Mouse (Mus musculus) midbrain, postnatal 0 days (tissue): Measurements from ENCODE around the gene Cd244a. TPM values are rescaled to one million over a fixed set of nuclear protein-coding genes. Genes with fewer than 3 reads are reported as not detected.
A peak's percentile ranks its signal among the peaks of the same experiment; 100 is the strongest.

Source experiments
- ATAC-seq: fragments of 200-750 bp; cut with Nextera tagmentation; 2 replicates; pipeline ENCODE4 v1.8.0; 2017; ENCODE audit warnings: moderate number of reproducible peaks, mild to moderate bottlenecking, moderate TSS enrichment, moderate library complexity; ENCODE audit not compliant: low FRiP score
- DNase-seq: peaks from one replicate; pipeline ENCODE4 v3.0.0-alpha.2; 2015; ENCODE audit warnings: low spot score
- H3K27ac ChIP-seq: fragments of 300-500 bp; sonication (generic); 2 replicates; pipeline ENCODE4 v1.5.1; 2014; ENCODE audit warnings: low read depth, mild to moderate bottlenecking, low read length, mixed read lengths
- H3K27me3 ChIP-seq: fragments of 300-500 bp; sonication (generic); 2 replicates; pipeline ENCODE4 v1.6.1; 2014; ENCODE audit warnings: low read length, control low read depth, mixed read lengths; ENCODE audit not compliant: insufficient read depth
- H3K36me3 ChIP-seq: fragments of 300-500 bp; sonication (generic); 2 replicates; pipeline ENCODE4 v1.6.1; 2014; ENCODE audit warnings: low read length, control low read depth, mixed read lengths; ENCODE audit not compliant: insufficient read depth
- H3K4me1 ChIP-seq: fragments of 300-500 bp; sonication (generic); 2 replicates; pipeline ENCODE4 v1.6.1; 2014; ENCODE audit warnings: mild to moderate bottlenecking, control low read depth, antibody characterized with exemption, low read length, mixed read lengths; ENCODE audit not compliant: insufficient read depth
- H3K4me2 ChIP-seq: fragments of 300-500 bp; sonication (generic); 2 replicates; pipeline ENCODE4 v1.6.1; 2014; ENCODE audit warnings: low read depth, mild to moderate bottlenecking, low read length, mixed read lengths; ENCODE audit not compliant: poor library complexity, severe bottlenecking
- H3K4me3 ChIP-seq: fragments of 300-500 bp; sonication (generic); 2 replicates; pipeline ENCODE4 v1.5.1; 2014; ENCODE audit warnings: low read depth, mild to moderate bottlenecking, low read length, moderate library complexity
- H3K9ac ChIP-seq: fragments of 300-500 bp; sonication (generic); replicated peaks from 2 replicates; pipeline ENCODE4 v1.6.1; 2014; ENCODE audit warnings: mild to moderate bottlenecking, low read length, moderate library complexity, mixed read lengths; ENCODE audit not compliant: poor library complexity, severe bottlenecking
- H3K9me3 ChIP-seq: fragments of 300-500 bp; sonication (generic); 2 replicates; pipeline ENCODE4 v1.6.1; 2016; ENCODE audit warnings: low read length, control low read depth
- CTCF ChIP-seq: IDR thresholded peaks from 2 replicates; pipeline ENCODE4 v1.5.1; 2016; ENCODE audit warnings: antibody characterized with exemption, mild to moderate bottlenecking
- WGBS: fragments of 180-500 bp; shearing (Covaris S2); extraction: QIAGEN DNeasy Blood & Tissue Kit; methylation state at CpG from one replicate; pipeline ENCODE4 v1.1.7; 2014; 5-methylcytosine and 5-hydroxymethylcytosine counted together
- polyA plus RNA-seq: library from polyadenylated mRNA; unstranded; fragments of >200 nt; fragmentation: Nextera tagmentation; extraction: Ambion mirVana; gene quantifications from 2 replicates; pipeline ENCODE4 v1.2.1, GENCODE M21; 2015
- total RNA-seq: library from RNA; depleted of rRNA; stranded (reverse); fragments of >200 nt; gene quantifications from 2 replicates; pipeline ENCODE4 v1.2.3, GENCODE M21; 2014

The Cd244a gene
- total and polyA plus RNA-seq, 2 experiments from 2014 or later, result not detected

GRCm38 (mm10) chr1:171563042-171563441, 4.0 kb downstream of the Cd244a start:
- TF ChIP-seq CTCF, result no peak
- 90% methylated on average over 2 of the region's 2 CpGs for WGBS
- no peak overlapping the region for H3K27ac ChIP-seq
- H3K9ac ChIP-seq, result no peak overlapping the region
- no peaks in the 10 kb centered on the region for H3K9me3 ChIP-seq
- H3K4me3 ChIP-seq, result no peak overlapping the region
- no peaks in the 10 kb centered on the region for H3K36me3 ChIP-seq
- no peak overlapping the region for H3K4me2 ChIP-seq
- no peaks in the 10 kb centered on the region for H3K4me1 ChIP-seq
- no peak for ATAC-seq
- H3K27me3 ChIP-seq, result no peaks in the 10 kb centered on the region
- no peak for DNase-seq

DNA sequence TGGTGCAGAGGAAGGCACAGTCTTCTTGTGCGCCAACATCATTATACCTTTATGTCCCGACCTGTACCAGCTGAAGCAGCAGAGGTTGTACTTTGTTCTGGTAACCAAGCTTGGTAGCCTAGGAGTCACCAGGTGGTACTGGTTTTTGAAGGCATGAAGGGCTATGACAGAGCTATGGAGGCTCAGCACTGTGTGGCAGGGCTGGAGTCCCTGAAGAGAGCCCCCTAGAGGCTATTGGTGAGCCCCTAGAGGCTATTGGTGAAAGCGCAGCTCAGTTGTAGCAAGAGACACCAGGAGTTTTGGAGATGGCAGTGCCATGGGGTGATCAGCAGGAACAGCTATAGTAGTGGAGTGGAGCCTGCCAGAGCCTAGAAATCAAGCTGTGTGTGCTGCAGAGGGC, 5.3 kb downstream of the Cd244a start:
- WGBS, result 54% methylated on average over 3 of the region's 3 CpGs
- Histone ChIP-seq H3K27me3 (no peaks in the 10 kb centered on the region), H3K9ac (no peak overlapping the region), H3K36me3 (no peaks in the 10 kb centered on the region), H3K9me3 (no peaks in the 10 kb centered on the region), H3K27ac (no peak overlapping the region), H3K4me3 (no peak overlapping the region), H3K4me2 (no peak overlapping the region), H3K4me1 (no peaks in the 10 kb centered on the region)
- TF ChIP-seq CTCF, result peak; percentile 52
- DNase-seq (peak; percentile 1), ATAC-seq (no peak)

DNA sequence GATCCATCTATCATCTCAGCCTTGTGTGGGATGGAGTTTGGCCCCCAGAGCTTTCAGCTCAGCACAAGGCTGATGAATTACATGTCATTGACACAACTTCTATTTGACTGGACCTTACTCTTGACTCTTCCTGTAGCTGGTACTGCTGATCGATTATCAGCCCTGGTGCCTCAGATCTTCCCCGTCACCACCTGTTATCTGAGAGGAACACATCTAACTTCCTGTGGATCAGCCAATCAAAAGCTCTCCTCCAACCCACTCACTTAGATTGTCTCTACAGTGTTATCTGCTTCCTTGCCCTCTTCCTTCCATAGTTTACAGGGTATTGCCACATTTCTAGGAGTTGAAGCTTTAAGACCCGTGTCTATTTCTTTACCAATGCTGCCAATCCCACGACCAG, 6.9 kb downstream of the Cd244a start:
- no peak for TF ChIP-seq CTCF
- Histone ChIP-seq H3K36me3 (no peaks in the 10 kb centered on the region), H3K27me3 (no peaks in the 10 kb centered on the region), H3K4me1 (no peaks in the 10 kb centered on the region), H3K4me3 (no peak overlapping the region), H3K9me3 (no peaks in the 10 kb centered on the region), H3K4me2 (no peak overlapping the region), H3K9ac (no peak overlapping the region), H3K27ac (no peak overlapping the region)
- DNase-seq (no peak), ATAC-seq (no peak)
- 78% methylated on average over 4 of the region's 4 CpGs for WGBS

DNA sequence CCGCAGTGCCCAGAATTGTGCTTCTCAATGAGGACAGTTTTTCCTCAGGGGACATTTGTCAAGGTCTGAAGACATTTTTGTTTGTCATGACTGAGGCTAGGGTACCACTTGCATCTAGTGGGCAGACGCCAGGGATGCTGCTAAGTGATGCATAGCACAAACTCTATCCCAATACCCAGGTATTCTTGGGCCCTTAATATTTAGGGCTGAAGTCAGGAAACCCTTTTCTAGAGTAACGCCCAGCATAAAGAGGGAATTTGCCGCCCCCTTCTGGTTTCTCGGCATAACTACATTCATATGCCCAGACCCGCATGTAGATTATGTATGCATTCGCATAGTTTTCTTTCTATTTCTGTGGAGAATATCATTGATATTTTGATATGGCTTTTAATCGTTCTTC, 7.8 kb downstream of the Cd244a start:
- H3K27me3 ChIP-seq, result no peaks in the 10 kb centered on the region
- DNase-seq, result peak; percentile 68
- no peaks in the 10 kb centered on the region for H3K4me1 ChIP-seq
- WGBS, result 24% methylated on average over 8 of the region's 8 CpGs
- H3K9me3 ChIP-seq, result no peaks in the 10 kb centered on the region
- no peak overlapping the region for H3K4me3 ChIP-seq
- no peaks in the 10 kb centered on the region for H3K36me3 ChIP-seq
- peak; percentile 79 for TF ChIP-seq CTCF
- H3K9ac ChIP-seq, result no peak overlapping the region
- H3K27ac ChIP-seq, result no peak overlapping the region
- H3K4me2 ChIP-seq, result no peak overlapping the region
- ATAC-seq, result no peak

- Histone ChIP-seq H3K9me3 (no peaks in the 10 kb centered on the region), H3K27ac (no peak overlapping the region), H3K27me3 (no peaks in the 10 kb centered on the region), H3K36me3 (no peaks in the 10 kb centered on the region), H3K4me3 (no peak overlapping the region), H3K9ac (no peak overlapping the region), H3K4me2 (no peak overlapping the region), H3K4me1 (no peaks in the 10 kb centered on the region)
- TF ChIP-seq CTCF, result no peak
- WGBS, result 57% methylated on average over 2 of the region's 2 CpGs
- DNase-seq, result peak; percentile 1
- no peak for ATAC-seq
Observed at GRCm38 (mm10) chr1:171568436-171568835, 9.4 kb downstream of the Cd244a start.

DNA sequence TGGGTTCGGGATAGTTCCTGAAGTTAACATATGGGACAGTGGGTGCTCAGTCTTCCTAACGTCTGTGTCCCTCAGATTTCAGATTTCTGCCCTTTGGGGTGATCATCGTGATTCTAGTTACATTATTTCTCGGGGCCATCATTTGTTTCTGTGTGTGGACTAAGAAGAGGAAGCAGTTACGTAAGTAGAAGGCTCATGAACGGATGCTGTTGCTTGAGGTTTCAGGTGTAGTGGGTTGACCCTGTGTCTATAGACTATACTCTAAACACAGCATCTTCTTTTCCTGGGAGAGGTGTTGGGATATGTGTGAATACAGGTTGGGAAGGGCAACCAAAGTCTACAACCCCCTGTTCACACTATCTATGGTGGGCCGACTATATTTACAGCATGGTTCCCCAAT, 18.2 kb downstream of the Cd244a start:
- no peak for DNase-seq
- no peak overlapping the region for H3K27ac ChIP-seq
- no peak overlapping the region for H3K4me3 ChIP-seq
- H3K4me1 ChIP-seq, result no peaks in the 10 kb centered on the region
- TF ChIP-seq CTCF, result no peak
- WGBS, result 84% methylated on average over 7 of the region's 7 CpGs
- no peaks in the 10 kb centered on the region for H3K36me3 ChIP-seq
- no peak overlapping the region for H3K4me2 ChIP-seq
- ATAC-seq, result no peak
- no peak overlapping the region for H3K9ac ChIP-seq
- no peaks in the 10 kb centered on the region for H3K27me3 ChIP-seq
- H3K9me3 ChIP-seq, result no peaks in the 10 kb centered on the region
